Mouse (Mus musculus) lung, postnatal 0 days (tissue): Measurements from ENCODE around the gene Kctd12b. TPM values are rescaled to one million over a fixed set of nuclear protein-coding genes. Genes with fewer than 3 reads are reported as not detected.

Experiments used
- ATAC-seq: fragments of 200-750 bp; cut with Nextera tagmentation; 2 replicates; pipeline ENCODE4 v1.8.0; 2017; ENCODE audit warnings: moderate library complexity
- DNase-seq: peaks from one replicate; pipeline ENCODE4 v3.0.0-alpha.2; 2016; ENCODE audit warnings: low spot score
- H3K27ac ChIP-seq: fragments of 300-500 bp; sonication (generic); 2 replicates; pipeline ENCODE4 v1.5.1; 2014; ENCODE audit warnings: antibody characterized with exemption, mild to moderate bottlenecking, low read length, mixed read lengths
- H3K27me3 ChIP-seq: fragments of 300-500 bp; sonication (generic); replicated peaks from 2 replicates; pipeline ENCODE4 v1.6.1; 2014; ENCODE audit warnings: low read length, mixed read lengths; ENCODE audit not compliant: insufficient read depth
- H3K36me3 ChIP-seq: fragments of 300-500 bp; sonication (generic); 2 replicates; pipeline ENCODE4 v1.6.1; 2014; ENCODE audit warnings: low read length, mixed read lengths; ENCODE audit not compliant: insufficient read depth
- H3K4me1 ChIP-seq: fragments of 300-500 bp; sonication (generic); 2 replicates; pipeline ENCODE4 v1.6.1; 2014; ENCODE audit warnings: antibody characterized with exemption, low read depth, low read length, mixed read lengths; ENCODE audit not compliant: insufficient read depth
- H3K4me2 ChIP-seq: fragments of 300-500 bp; sonication (generic); replicated peaks from 2 replicates; pipeline ENCODE4 v1.6.1; 2014; ENCODE audit warnings: low read depth, mild to moderate bottlenecking, low read length, moderate library complexity, mixed read lengths
- H3K4me3 ChIP-seq: fragments of 300-500 bp; sonication (generic); 2 replicates; pipeline ENCODE4 v1.5.1; 2014; ENCODE audit warnings: low read depth, low read length
- H3K9ac ChIP-seq: fragments of 300-500 bp; sonication (generic); replicated peaks from 2 replicates; pipeline ENCODE4 v1.6.1; 2014; ENCODE audit warnings: low read depth, mild to moderate bottlenecking
- H3K9me3 ChIP-seq: fragments of 300-500 bp; sonication (generic); 2 replicates; pipeline ENCODE4 v1.6.1; 2016; ENCODE audit warnings: low read length, mixed read lengths
- CTCF ChIP-seq: IDR thresholded peaks from 2 replicates; pipeline ENCODE4 v1.5.1; 2016; ENCODE audit warnings: antibody characterized with exemption, mild to moderate bottlenecking
- EP300 ChIP-seq: IDR thresholded peaks from 2 replicates; pipeline ENCODE4 v1.6.1; 2016; ENCODE audit warnings: antibody characterized with exemption, mild to moderate bottlenecking, control low read depth
- WGBS: fragments of 180-500 bp; shearing (Covaris S2); extraction: QIAGEN DNeasy Blood & Tissue Kit; methylation state at CpG from one replicate; pipeline ENCODE4 v1.1.7; 2014; 5-methylcytosine and 5-hydroxymethylcytosine counted together
- polyA plus RNA-seq: library from polyadenylated mRNA; unstranded; fragments of >200 nt; fragmentation: Nextera tagmentation; extraction: Ambion mirVana; gene quantifications from 2 replicates; pipeline ENCODE4 v1.2.1, GENCODE M21; 2015

Kctd12b gene
- polyA plus RNA-seq, 1 experiment from 2014 or later, result 8.2 TPM

GRCm38 (mm10) chrX:153636247-153636646 lies 59.9 kb downstream of the Kctd12b start:
- Histone ChIP-seq H3K4me1 (no peaks in the 10 kb centered on the region), H3K9me3 (no peaks in the 10 kb centered on the region), H3K9ac (no peak overlapping the region), H3K27ac (no peak overlapping the region), H3K36me3 (no peaks in the 10 kb centered on the region), H3K27me3 (no peaks in the 10 kb centered on the region), H3K4me2 (no peak overlapping the region), H3K4me3 (no peak overlapping the region)
- TF ChIP-seq EP300 (no peak), CTCF (peak; percentile 65)
- 7% methylated on average over 1 of the region's 1 CpGs for WGBS
- DNase-seq, result peak; percentile 37
- no peak for ATAC-seq

Other genes starting within 250 kb of the Kctd12b start
- gene Ubqln2, start 198.2 kb downstream of the Kctd12b start, polyA plus RNA-seq, result 8.2 and 8.8 TPM in 2 replicates
- gene Cypt3, start 137.8 kb downstream of the Kctd12b start, polyA plus RNA-seq, result not detected in 2 replicates
- 108 and 119 TPM in 2 replicates for gene Nbdy, start 27.2 kb upstream of the Kctd12b start, polyA plus RNA-seq
- 4.9 and 5.3 TPM in 2 replicates for gene Spin2c, start 135.8 kb upstream of the Kctd12b start, polyA plus RNA-seq